Mouse (Mus musculus) activated CD4-positive, CD25-positive, alpha-beta regulatory T cell, adult 4 months (primary cell): ENCODE measurements at regions not wholly inside any gene's neighbourhood (a gene's known extent, or its start where the extent isn't known, plus 50 kb on each side); places are given as distances from the start of the nearest gene placed in this dataset.
"Not testable (repeated sequence)": the region's sequence is repeated elsewhere in the genome, so short reads cannot be mapped to it uniquely, and the experiment has no call there.

Experiments
- ATAC-seq: one replicate; pipeline ENCODE4 v1.8.0; 2017

GRCm38 (mm10) chr7:73036801-73037555 lies 338.3 kb upstream of the Rgma start:
- no peak for ATAC-seq

- ATAC-seq = no peak
These were observed 337.7 kb upstream of the Rgma start for GRCm38 (mm10) chr7:73037638-73038037.

DNA sequence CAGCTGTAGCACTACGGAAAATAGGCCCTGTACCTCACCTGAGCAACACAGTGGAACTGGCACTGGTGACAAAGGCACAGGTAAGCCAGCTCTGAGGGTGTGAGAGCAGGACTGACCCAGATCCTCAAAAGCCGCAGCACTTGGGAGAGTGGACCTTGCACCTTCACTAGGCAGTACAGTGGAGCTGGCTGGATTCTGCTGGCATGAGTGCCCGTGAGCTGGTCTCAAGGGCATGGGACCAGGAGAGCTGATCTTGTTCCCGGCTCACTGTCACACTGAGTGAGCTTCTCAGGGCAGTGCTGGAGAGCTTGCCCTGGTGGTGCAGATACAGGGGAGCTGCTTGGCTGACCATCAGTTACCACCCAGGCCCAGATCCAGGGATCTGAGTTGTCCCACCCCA lies 335.4 kb upstream of the Rgma start:
- no peak for ATAC-seq

DNA sequence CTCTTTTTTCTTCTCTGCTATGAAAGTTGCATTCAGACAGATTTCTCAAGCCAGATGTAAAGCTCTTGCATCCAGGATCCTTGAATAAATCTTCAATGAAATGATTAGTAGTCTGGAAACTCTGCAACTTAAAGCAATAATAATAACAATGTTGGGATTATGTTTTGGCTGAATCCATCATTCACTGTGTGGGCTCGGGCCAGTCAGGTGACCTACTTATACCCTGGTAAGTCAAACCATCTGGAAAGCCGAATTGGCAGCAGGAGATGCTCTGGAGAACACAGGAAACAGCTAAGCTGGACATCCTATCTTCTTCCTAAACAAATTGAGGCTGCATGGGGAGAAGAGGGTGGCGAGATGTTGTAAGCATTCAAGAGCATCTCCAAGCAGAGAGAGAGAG lies 331.0 kb upstream of the Rgma start:
- no peak for ATAC-seq

- no peak for ATAC-seq
These were observed 319.4 kb upstream of the Rgma start for GRCm38 (mm10) chr7:73055891-73056290.

- ATAC-seq = no peak
These were observed 311.8 kb upstream of the Rgma start for GRCm38 (mm10) chr7:73063556-73063955.

DNA sequence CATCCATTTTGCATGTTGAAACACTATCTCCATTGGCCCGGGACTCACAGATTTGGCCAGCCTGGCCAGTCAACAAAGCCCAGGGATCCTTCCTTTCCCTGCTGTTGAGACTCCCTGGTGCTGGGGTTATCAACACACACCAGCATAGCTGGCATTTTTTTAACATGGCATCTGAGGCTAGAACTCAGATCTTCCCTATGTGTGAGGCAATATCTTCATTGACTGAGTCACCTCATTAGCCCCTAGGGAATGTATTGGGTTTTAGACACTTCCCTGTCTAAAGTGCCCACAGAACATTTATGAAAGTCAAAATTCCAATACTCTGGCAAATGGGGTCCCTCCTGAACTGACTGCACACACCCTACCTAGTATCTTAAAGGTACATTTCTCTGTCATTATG lies 306.8 kb upstream of the Rgma start:
- ATAC-seq = no peak

GRCm38 (mm10) chr7:73069352-73069751 lies 306.0 kb upstream of the Rgma start:
- no peak for ATAC-seq

DNA sequence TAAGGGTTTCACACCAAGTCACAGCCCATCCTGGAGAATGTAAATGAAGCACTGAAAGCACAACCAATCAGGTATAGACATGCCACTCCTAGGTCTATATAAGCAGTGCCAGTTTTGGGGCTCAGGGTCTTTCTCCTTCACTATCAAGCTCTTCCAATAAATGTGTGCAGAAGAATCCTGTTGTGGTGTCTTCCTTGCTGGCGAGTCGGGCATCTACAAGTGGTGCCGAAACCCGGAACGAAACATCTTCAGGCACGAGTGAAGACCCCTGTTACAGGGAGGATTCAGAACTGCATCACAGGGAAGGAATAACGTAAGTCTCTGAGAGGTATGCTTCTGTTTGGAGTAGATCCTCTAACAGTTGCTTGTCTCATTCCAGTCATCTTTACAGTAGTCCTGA lies 299.9 kb upstream of the Rgma start:
- ATAC-seq = not testable (repeated sequence)

DNA sequence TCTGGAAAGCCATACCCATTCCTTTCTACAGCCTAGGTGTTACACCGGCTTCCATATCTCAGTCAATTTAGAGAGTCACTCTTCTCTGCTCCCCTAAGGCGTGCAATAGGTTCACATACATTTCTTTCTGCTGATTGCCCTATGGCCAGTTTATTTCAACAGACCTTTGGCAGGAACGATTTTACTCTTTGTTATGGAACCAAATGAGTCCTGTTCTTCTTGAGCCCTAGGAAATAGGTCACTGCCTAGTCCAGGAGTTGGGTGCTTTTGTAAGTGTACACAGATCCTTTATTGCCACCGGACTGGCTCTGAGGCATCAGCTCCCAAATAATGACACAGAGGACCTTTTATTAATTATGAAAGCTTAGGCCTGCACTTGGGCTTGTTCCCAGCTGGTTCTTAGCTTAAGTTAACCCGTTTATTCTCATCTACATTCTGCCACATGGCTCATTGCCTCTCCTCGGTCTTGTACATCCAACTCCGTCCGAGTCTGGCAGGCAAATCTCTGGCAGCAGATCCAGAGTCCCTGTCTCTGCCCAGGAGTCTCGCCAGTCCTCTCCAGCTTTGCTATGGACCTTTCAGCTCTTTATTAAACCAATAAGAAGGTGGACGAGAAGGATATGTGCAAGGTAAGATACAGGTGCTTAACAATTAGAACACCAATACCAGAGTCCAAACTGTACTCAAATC lies 287.7 kb upstream of the Rgma start:
- no peak for ATAC-seq

- no peak for ATAC-seq
These were observed 287.0 kb upstream of the Rgma start for GRCm38 (mm10) chr7:73088321-73088720.

DNA sequence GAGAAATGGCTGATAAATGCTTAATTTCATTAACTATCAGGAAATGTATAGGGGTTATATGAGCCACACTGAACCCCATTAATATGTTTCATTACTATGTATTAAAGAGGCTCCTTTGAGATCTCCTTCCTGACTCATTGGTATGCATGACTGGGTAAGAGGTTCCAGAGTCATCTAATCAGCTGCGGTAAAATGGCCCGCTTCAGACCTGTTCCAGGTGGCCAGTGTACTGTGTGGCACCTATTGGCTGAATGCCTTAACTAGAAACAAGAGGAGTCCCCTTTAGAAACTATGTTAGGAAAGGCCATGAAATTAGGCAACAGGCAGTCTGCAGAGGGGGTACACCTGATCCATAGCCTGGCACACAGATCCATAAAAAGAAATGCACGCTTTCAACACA lies 283.6 kb upstream of the Rgma start:
- ATAC-seq = no peak

DNA sequence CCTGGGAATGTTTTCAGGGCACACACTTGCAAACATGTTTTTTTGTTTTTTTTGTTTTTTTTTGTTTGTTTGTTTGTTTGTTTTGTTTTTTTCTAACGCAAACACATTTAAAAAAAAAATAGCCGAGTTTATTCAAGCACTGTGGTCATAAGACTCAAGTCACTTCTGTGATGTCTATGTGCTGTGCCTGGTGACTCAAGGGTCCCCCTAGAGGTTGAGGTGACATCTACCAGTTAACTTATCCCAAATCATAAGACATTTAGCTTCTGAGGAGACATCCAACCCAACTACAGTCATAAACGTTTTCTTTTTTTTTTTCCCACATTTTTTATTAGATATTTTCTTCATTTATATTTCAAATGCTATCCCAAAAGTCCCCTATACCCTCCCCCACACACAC lies 281.2 kb upstream of the Rgma start:
- ATAC-seq = no peak

GRCm38 (mm10) chr7:73118871-73119270 lies 256.4 kb upstream of the Rgma start:
- no peak for ATAC-seq

- no peak for ATAC-seq
These were observed 255.0 kb upstream of the Rgma start for GRCm38 (mm10) chr7:73120276-73120675.

GRCm38 (mm10) chr7:73124976-73125375 lies 250.3 kb upstream of the Rgma start:
- no peak for ATAC-seq

DNA sequence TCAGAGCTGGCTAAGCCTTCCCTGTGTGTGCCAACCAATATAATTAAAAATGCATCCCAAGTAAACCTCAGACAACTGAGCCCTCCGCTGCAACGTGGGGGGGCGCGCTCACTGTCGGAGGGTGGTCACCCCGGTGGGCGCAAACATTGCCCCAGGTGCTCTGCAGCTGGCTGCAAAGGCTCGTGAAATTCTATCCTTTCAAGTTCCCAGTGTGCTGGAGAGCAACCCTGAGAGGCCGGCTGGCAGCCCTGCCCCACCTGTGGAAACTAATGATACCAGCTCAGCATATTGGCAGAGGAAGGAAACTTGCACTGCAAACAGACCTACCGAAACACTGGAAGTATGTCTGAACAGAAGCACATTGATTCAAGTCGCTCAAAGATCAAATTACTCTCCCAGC lies 249.4 kb upstream of the Rgma start:
- ATAC-seq = no peak

GRCm38 (mm10) chr7:73135786-73136185 lies 239.5 kb upstream of the Rgma start:
- ATAC-seq = no peak

DNA sequence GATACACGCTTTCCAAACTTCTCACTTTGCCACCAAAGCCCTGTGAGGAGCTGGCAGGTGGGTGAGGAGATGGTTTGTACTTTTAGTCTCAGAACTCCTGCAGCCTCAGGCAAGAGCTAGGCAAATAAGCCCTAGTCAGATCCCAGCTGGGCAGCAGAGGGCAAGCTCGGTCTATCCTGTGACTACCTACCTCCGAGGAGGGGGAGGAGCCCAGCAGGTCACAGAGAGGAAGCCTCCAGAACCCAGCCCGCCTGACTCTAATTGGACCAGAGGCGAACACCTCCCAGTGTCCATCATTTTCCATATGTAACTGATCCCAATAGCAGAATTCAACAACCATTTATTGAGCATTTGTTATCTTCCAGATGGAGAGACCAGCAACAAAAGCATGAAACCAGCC lies 237.0 kb upstream of the Rgma start:
- no peak for ATAC-seq

- ATAC-seq = no peak
These were observed 236.3 kb upstream of the Rgma start for GRCm38 (mm10) chr7:73138861-73139493.

DNA sequence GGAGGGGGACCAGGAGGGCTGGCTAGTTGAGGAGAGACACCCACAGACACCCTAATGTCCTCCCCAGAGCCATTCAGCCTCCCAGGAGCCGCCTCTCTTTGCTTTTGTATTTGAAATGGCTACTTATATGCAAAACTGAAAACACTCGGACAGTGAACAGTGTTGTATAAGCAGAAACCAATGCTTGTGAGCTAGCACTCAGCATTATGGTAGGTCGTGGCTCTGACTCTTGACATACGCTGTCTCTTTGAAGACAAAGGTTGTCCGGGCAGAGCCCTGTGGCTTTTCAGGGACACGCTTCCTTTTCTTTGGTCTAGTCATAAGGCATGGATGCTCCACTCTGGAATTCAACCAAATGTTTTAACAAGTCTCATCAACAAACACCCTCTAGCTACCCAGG lies 235.4 kb upstream of the Rgma start:
- no peak for ATAC-seq

- ATAC-seq = no peak
These were observed 234.1 kb upstream of the Rgma start for GRCm38 (mm10) chr7:73141167-73141566.

GRCm38 (mm10) chr7:73143902-73144301 lies 231.4 kb upstream of the Rgma start:
- ATAC-seq = no peak

DNA sequence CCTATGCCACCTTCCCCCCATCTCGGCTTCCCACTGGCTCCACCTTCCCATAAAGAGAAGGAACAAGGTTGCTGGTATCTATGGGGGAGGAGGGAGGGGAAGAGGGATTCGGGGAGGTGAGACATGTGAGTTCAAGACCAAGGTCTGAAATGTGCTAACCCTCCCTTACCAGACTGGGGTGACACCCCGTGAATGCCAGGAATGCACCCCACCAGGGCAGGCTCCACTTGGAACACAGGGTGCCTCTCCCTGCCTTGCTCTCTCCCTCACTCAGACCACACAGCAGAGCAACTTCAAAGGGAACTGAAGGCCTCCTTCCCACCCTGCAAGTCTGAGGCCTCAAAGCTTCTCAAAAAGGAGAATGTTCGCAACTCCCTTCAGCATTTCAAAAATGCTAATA lies 230.5 kb upstream of the Rgma start:
- no peak for ATAC-seq
